Mouse (Mus musculus) lung, adult 10 weeks (tissue): ENCODE results near the gene Olfr1093. TPM values are rescaled to one million over a fixed set of nuclear protein-coding genes. Genes with fewer than 3 reads are reported as not detected.

Experiments
- polyA plus RNA-seq: library from polyadenylated mRNA; stranded (reverse); fragments of 350-450 nt; fragmentation: Illumina TruSeq; extraction: RNeasy Lipid Tissue Mini Kit (QIAGEN cat#74804); gene quantifications from one replicate; pipeline ENCODE4 v1.2.3, GENCODE M21; 2014; ENCODE audit warnings: low read depth, low replicate concordance; ENCODE audit not compliant: insufficient read depth

Olfr1093 gene
- polyA plus RNA-seq, result not detected

GRCm38 (mm10) chr2:86782179-86782578, at the start of gene Olfr1093:
TSS of gene Olfr1093 (plus strand) at chr2:86782479.

GRCm38 (mm10) chr2:86733601-86734000, 48.7 kb upstream of the Olfr1093 start, which contains the start of gene Olfr1089:
TSS of gene Olfr1089 (minus strand) at chr2:86733701.

GRCm38 (mm10) chr2:86758893-86759292, 23.4 kb upstream of the Olfr1093 start, which contains the start of gene Olfr1090:
TSS of gene Olfr1090 (minus strand) at chr2:86758993.

GRCm38 (mm10) chr2:86809918-86810317, 27.6 kb downstream of the Olfr1093 start, which contains the start of gene Olfr141:
TSS of gene Olfr141 (minus strand) at chr2:86810018.

GRCm38 (mm10) chr2:86824363-86824762, 42.1 kb downstream of the Olfr1093 start, which contains the start of gene Olfr1094:
TSS of gene Olfr1094 (plus strand) at chr2:86824663.

Other genes with a start within 250 kb of the Olfr1093 start
- gene Olfr1079, start 240.0 kb upstream of the Olfr1093 start, polyA plus RNA-seq, result not detected
- not detected for gene Olfr1080, start 224.2 kb upstream of the Olfr1093 start, polyA plus RNA-seq
- gene Olfr1082, start 183.5 kb upstream of the Olfr1093 start, polyA plus RNA-seq, result not detected
- gene Olfr1084, start 142.8 kb upstream of the Olfr1093 start, polyA plus RNA-seq, result not detected
- gene Olfr1085, start 120.5 kb upstream of the Olfr1093 start, polyA plus RNA-seq, result not detected
- not detected for gene Olfr1086, start 102.4 kb upstream of the Olfr1093 start, polyA plus RNA-seq
- gene Olfr1087, start 84.1 kb upstream of the Olfr1093 start, polyA plus RNA-seq, result not detected
- not detected for gene Olfr1089, start 48.8 kb upstream of the Olfr1093 start, polyA plus RNA-seq
- not detected for gene Olfr1090, start 23.5 kb upstream of the Olfr1093 start, polyA plus RNA-seq
- not detected for gene Olfr141, start 27.5 kb downstream of the Olfr1093 start, polyA plus RNA-seq
- gene Olfr1094, start 42.2 kb downstream of the Olfr1093 start, polyA plus RNA-seq, result not detected
- not detected for gene Olfr1095, start 69.2 kb downstream of the Olfr1093 start, polyA plus RNA-seq
- gene Gm13723, start 92.3 kb downstream of the Olfr1093 start, polyA plus RNA-seq, result not detected
- not detected for gene Olfr1097, start 109.7 kb downstream of the Olfr1093 start, polyA plus RNA-seq
- not detected for gene Olfr1098, start 142.1 kb downstream of the Olfr1093 start, polyA plus RNA-seq
- not detected for gene Olfr1099, start 178.2 kb downstream of the Olfr1093 start, polyA plus RNA-seq
- gene Olfr1100, start 197.5 kb downstream of the Olfr1093 start, polyA plus RNA-seq, result not detected
- not detected for gene Olfr1101, start 208.7 kb downstream of the Olfr1093 start, polyA plus RNA-seq
- gene Olfr1102, start 215.9 kb downstream of the Olfr1093 start, polyA plus RNA-seq, result not detected
- gene Olfr1104, start 244.6 kb downstream of the Olfr1093 start, polyA plus RNA-seq, result not detected